Mouse (Mus musculus): Measurements from ENCODE around the gene Itpk1. TPM values are rescaled to one million over a fixed set of nuclear protein-coding genes. Genes with fewer than 3 reads are reported as not detected.

The Itpk1 gene
- total RNA-seq, 1 experiment from 2014 or later, result 12.0 TPM

- peak; percentile 52 for ATAC-seq (replicated peaks; ENCODE audit: low read depth, poor library complexity, severe bottlenecking)
Observed at GRCm38 (mm10) chr12:102672176-102672575, 32.6 kb downstream of the Itpk1 start.

- ATAC-seq (replicated peaks; ENCODE audit: low read depth, poor library complexity, severe bottlenecking), result peak; percentile 43
Observed at GRCm38 (mm10) chr12:102670848-102671247, 33.9 kb downstream of the Itpk1 start.

- no peak for ATAC-seq (replicated peaks; ENCODE audit: low read depth, poor library complexity, severe bottlenecking)
Observed at GRCm38 (mm10) chr12:102665465-102666202, 39.1 kb downstream of the Itpk1 start.

- no peak for ATAC-seq (replicated peaks; ENCODE audit: low read depth, poor library complexity, severe bottlenecking)
Observed at GRCm38 (mm10) chr12:102664052-102664448, 40.7 kb downstream of the Itpk1 start.

- ATAC-seq (replicated peaks; ENCODE audit: low read depth, poor library complexity, severe bottlenecking), result peak; percentile 82
Observed at GRCm38 (mm10) chr12:102663349-102664051, 41.2 kb downstream of the Itpk1 start.

GRCm38 (mm10) chr12:102661772-102662171 lies 43.0 kb downstream of the Itpk1 start:
- ATAC-seq (replicated peaks; ENCODE audit: low read depth, poor library complexity, severe bottlenecking), result no peak

- no peak for ATAC-seq (replicated peaks; ENCODE audit: low read depth, poor library complexity, severe bottlenecking)
Observed at GRCm38 (mm10) chr12:102660906-102661651, 43.7 kb downstream of the Itpk1 start.

GRCm38 (mm10) chr12:102653003-102653402 lies 51.7 kb downstream of the Itpk1 start:
- ATAC-seq (replicated peaks; ENCODE audit: low read depth, poor library complexity, severe bottlenecking), result peak; percentile 46

GRCm38 (mm10) chr12:102652420-102652819 lies 52.3 kb downstream of the Itpk1 start:
- peak; percentile 62 for ATAC-seq (replicated peaks; ENCODE audit: low read depth, poor library complexity, severe bottlenecking)

- no peak for ATAC-seq (replicated peaks; ENCODE audit: low read depth, poor library complexity, severe bottlenecking)
Observed at GRCm38 (mm10) chr12:102651871-102652270, 52.9 kb downstream of the Itpk1 start.

- ATAC-seq (replicated peaks; ENCODE audit: low read depth, poor library complexity, severe bottlenecking), result no peak
Observed at GRCm38 (mm10) chr12:102651401-102651800, 53.3 kb downstream of the Itpk1 start.

- ATAC-seq (replicated peaks; ENCODE audit: low read depth, poor library complexity, severe bottlenecking), result no peak
Observed at GRCm38 (mm10) chr12:102650649-102651048, 54.1 kb downstream of the Itpk1 start.

GRCm38 (mm10) chr12:102647839-102648564 lies 56.7 kb downstream of the Itpk1 start:
- peak; percentile 19 for ATAC-seq (replicated peaks; ENCODE audit: low read depth, poor library complexity, severe bottlenecking)

- peak; percentile 69 for ATAC-seq (replicated peaks; ENCODE audit: low read depth, poor library complexity, severe bottlenecking)
Observed at GRCm38 (mm10) chr12:102646586-102647260, 58.0 kb downstream of the Itpk1 start.

GRCm38 (mm10) chr12:102645911-102646585 lies 58.7 kb downstream of the Itpk1 start:
- peak; percentile 44 for ATAC-seq (replicated peaks; ENCODE audit: low read depth, poor library complexity, severe bottlenecking)

GRCm38 (mm10) chr12:102643316-102643715 lies 61.4 kb downstream of the Itpk1 start:
- ATAC-seq (replicated peaks; ENCODE audit: low read depth, poor library complexity, severe bottlenecking), result peak; percentile 16; the same call in 1 of the 2 replicates

- no peak for ATAC-seq (replicated peaks; ENCODE audit: low read depth, poor library complexity, severe bottlenecking)
Observed at GRCm38 (mm10) chr12:102640436-102641163, 64.1 kb downstream of the Itpk1 start.

- no peak for ATAC-seq (replicated peaks; ENCODE audit: low read depth, poor library complexity, severe bottlenecking)
Observed at GRCm38 (mm10) chr12:102638878-102639277, 65.9 kb downstream of the Itpk1 start.
